Mouse (Mus musculus): ENCODE data around the gene Hsbp1. TPM values are rescaled to one million over a fixed set of nuclear protein-coding genes. Genes with fewer than 3 reads are reported as not detected.

Gene Hsbp1
- polyA plus RNA-seq, 1 experiment = 203 TPM

GRCm38 (mm10) chr8:119384478-119384877 is 40.2 kb downstream of the Hsbp1 start:
- peak; percentile 78 for DNase-seq
- no peaks in the 10 kb centered on the region for H3K27me3 ChIP-seq (replicated peaks; ENCODE audit: control insufficient read depth, insufficient read depth, low read length)
- peak; percentile 45 for TF ChIP-seq CTCF (conservative IDR thresholded peaks at IDR 0.05; ENCODE audit: insufficient read depth, insufficient read length, low read depth, low read length)
- no peak for TF ChIP-seq POLR2A (IDR thresholded peaks at IDR 0.05; ENCODE audit: low read depth, low read length)
- H3K4me3 ChIP-seq (ENCODE audit: insufficient read depth, low read depth, low read length) = no peak overlapping the region
- WGBS = 16% methylated on average over 10 of the region's 10 CpGs
- H3K4me1 ChIP-seq (ENCODE audit: control insufficient read depth, insufficient read depth, low read length) = no peaks in the 10 kb centered on the region
- no peak overlapping the region for H3K27ac ChIP-seq (ENCODE audit: insufficient read depth, low read depth, low read length)
- H3K36me3 ChIP-seq (ENCODE audit: control insufficient read depth, insufficient read depth, low read length) = no peaks in the 10 kb centered on the region

- H3K27me3 ChIP-seq (replicated peaks; ENCODE audit: control insufficient read depth, insufficient read depth, low read length) = no peaks in the 10 kb centered on the region
- H3K27ac ChIP-seq (ENCODE audit: insufficient read depth, low read depth, low read length) = no peak overlapping the region
- no peaks in the 10 kb centered on the region for H3K4me1 ChIP-seq (ENCODE audit: control insufficient read depth, insufficient read depth, low read length)
- TF ChIP-seq POLR2A (IDR thresholded peaks at IDR 0.05; ENCODE audit: low read depth, low read length) (no peak), CTCF (conservative IDR thresholded peaks at IDR 0.05; ENCODE audit: insufficient read depth, insufficient read length, low read depth, low read length) (no peak)
- DNase-seq = no peak
- WGBS = 70% methylated on average over 6 of the region's 6 CpGs
- H3K4me3 ChIP-seq (ENCODE audit: insufficient read depth, low read depth, low read length) = no peak overlapping the region
- no peaks in the 10 kb centered on the region for H3K36me3 ChIP-seq (ENCODE audit: control insufficient read depth, insufficient read depth, low read length)
These were observed 41.6 kb downstream of the Hsbp1 start for GRCm38 (mm10) chr8:119385854-119386253.

GRCm38 (mm10) chr8:119386988-119387387 is 42.7 kb downstream of the Hsbp1 start:
- Histone ChIP-seq H3K27me3 (replicated peaks; ENCODE audit: control insufficient read depth, insufficient read depth, low read length) (no peaks in the 10 kb centered on the region), H3K36me3 (ENCODE audit: control insufficient read depth, insufficient read depth, low read length) (no peaks in the 10 kb centered on the region), H3K4me3 (ENCODE audit: insufficient read depth, low read depth, low read length) (no peak overlapping the region), H3K4me1 (ENCODE audit: control insufficient read depth, insufficient read depth, low read length) (no peaks in the 10 kb centered on the region), H3K27ac (ENCODE audit: insufficient read depth, low read depth, low read length) (no peak overlapping the region)
- no peak for DNase-seq
- 82% methylated on average over 6 of the region's 6 CpGs for WGBS
- no peak for TF ChIP-seq POLR2A (IDR thresholded peaks at IDR 0.05; ENCODE audit: low read depth, low read length)

GRCm38 (mm10) chr8:119394097-119394496 is 49.8 kb downstream of the Hsbp1 start:
- no peak for DNase-seq
- peaks cover 21% of the 10 kb centered on the region for H3K4me1 ChIP-seq (ENCODE audit: control insufficient read depth, insufficient read depth, low read length)
- TF ChIP-seq CTCF (conservative IDR thresholded peaks at IDR 0.05; ENCODE audit: insufficient read depth, insufficient read length, low read depth, low read length) (no peak), POLR2A (IDR thresholded peaks at IDR 0.05; ENCODE audit: low read depth, low read length) (no peak)
- peak overlapping the region; percentile 64 for H3K4me3 ChIP-seq (ENCODE audit: insufficient read depth, low read depth, low read length)
- 78% methylated on average over 9 of the region's 9 CpGs for WGBS
- peak overlapping the region; percentile 54 for H3K27ac ChIP-seq (ENCODE audit: insufficient read depth, low read depth, low read length)
- no peaks in the 10 kb centered on the region for H3K36me3 ChIP-seq (ENCODE audit: control insufficient read depth, insufficient read depth, low read length)
- no peaks in the 10 kb centered on the region for H3K27me3 ChIP-seq (replicated peaks; ENCODE audit: control insufficient read depth, insufficient read depth, low read length)

- H3K4me3 ChIP-seq (ENCODE audit: insufficient read depth, low read depth, low read length) = peak within 1 kb of the TSS; percentile 92
- WGBS = under 1% methylated on average over 44 of the region's 44 CpGs
- peaks cover 25% of the 10 kb centered on the region for H3K4me1 ChIP-seq (ENCODE audit: control insufficient read depth, insufficient read depth, low read length)
- DNase-seq = peak; percentile 97
- H3K27me3 ChIP-seq (replicated peaks; ENCODE audit: control insufficient read depth, insufficient read depth, low read length) = no peaks in the 10 kb centered on the region
- TF ChIP-seq CTCF (conservative IDR thresholded peaks at IDR 0.05; ENCODE audit: insufficient read depth, insufficient read length, low read depth, low read length) = no peak
- peak; percentile 79 for TF ChIP-seq POLR2A (IDR thresholded peaks at IDR 0.05; ENCODE audit: low read depth, low read length)
- peak within 1 kb of the TSS; percentile 82 for H3K27ac ChIP-seq (ENCODE audit: insufficient read depth, low read depth, low read length)
- no peaks in the 10 kb centered on the region for H3K36me3 ChIP-seq (ENCODE audit: control insufficient read depth, insufficient read depth, low read length)
These were observed 50.3 kb downstream of the Hsbp1 start, which contains the start of gene Mlycd for GRCm38 (mm10) chr8:119394524-119395026. TSS of gene Mlycd (plus strand) at chr8:119394878.

- TF ChIP-seq POLR2A (IDR thresholded peaks at IDR 0.05; ENCODE audit: low read depth, low read length) = no peak
- TF ChIP-seq CTCF (conservative IDR thresholded peaks at IDR 0.05; ENCODE audit: insufficient read depth, insufficient read length, low read depth, low read length) = no peak
- H3K27me3 ChIP-seq (replicated peaks; ENCODE audit: control insufficient read depth, insufficient read depth, low read length) = no peaks in the 10 kb centered on the region
- H3K4me3 ChIP-seq (ENCODE audit: insufficient read depth, low read depth, low read length) = peak overlapping the region; percentile 92
- DNase-seq = peak; percentile 25
- no peaks in the 10 kb centered on the region for H3K36me3 ChIP-seq (ENCODE audit: control insufficient read depth, insufficient read depth, low read length)
- WGBS = 4% methylated on average over 83 of the region's 83 CpGs
- peak overlapping the region; percentile 82 for H3K27ac ChIP-seq (ENCODE audit: insufficient read depth, low read depth, low read length)
- peaks cover 31% of the 10 kb centered on the region for H3K4me1 ChIP-seq (ENCODE audit: control insufficient read depth, insufficient read depth, low read length)
These were observed 51.0 kb downstream of the Hsbp1 start for GRCm38 (mm10) chr8:119395072-119395950.

Other genes with a start within 250 kb of the Hsbp1 start
- 48.2 and 55.6 TPM in 2 replicates for gene Mlycd, start 50.4 kb downstream of the Hsbp1 start, polyA plus RNA-seq (2012; rRNA removed)
- 115 and 194 TPM in 2 replicates for gene Osgin1, start 89.6 kb downstream of the Hsbp1 start, polyA plus RNA-seq (2012; rRNA removed)
- 0.07 and 0.11 TPM in 2 replicates for gene Necab2, start 102.2 kb downstream of the Hsbp1 start, polyA plus RNA-seq (2012; rRNA removed)
- 0.08 TPM in 1 of 2 replicates, not detected in the other for gene Slc38a8, start 157.2 kb downstream of the Hsbp1 start, polyA plus RNA-seq (2012; rRNA removed)
- 58.0 and 67.3 TPM in 2 replicates for gene Mbtps1, start 214.2 kb downstream of the Hsbp1 start, polyA plus RNA-seq (2012; rRNA removed)
- gene Hsdl1, start 230.7 kb downstream of the Hsbp1 start, polyA plus RNA-seq (2012; rRNA removed) = 20.0 and 23.1 TPM in 2 replicates
- 0.42 and 0.57 TPM in 2 replicates for gene Dnaaf1, start 230.7 kb downstream of the Hsbp1 start, polyA plus RNA-seq (2012; rRNA removed)

All from kidney, adult 2 months (tissue).